Mouse (Mus musculus) midbrain, embryonic 12.5 days (tissue): ENCODE data around the gene Prr18. TPM values are rescaled to one million over a fixed set of nuclear protein-coding genes. Genes with fewer than 3 reads are reported as not detected.

ENCODE experiments used
- polyA plus RNA-seq: library from polyadenylated mRNA; unstranded; fragments of >200 nt; fragmentation: Nextera tagmentation; extraction: Ambion mirVana; gene quantifications from 2 replicates; pipeline ENCODE4 v1.2.1, GENCODE M21; 2016

The Prr18 gene
- polyA plus RNA-seq, 1 experiment from 2014 or later = 4.1 TPM

Other genes with a start within 250 kb of the Prr18 start
- gene Gm49673, start 189.7 kb upstream of the Prr18 start, polyA plus RNA-seq = 0.26 TPM in 1 of 2 replicates, not detected in the other
- 12.9 and 14.9 TPM in 2 replicates for gene Rnaset2a, start 189.4 kb upstream of the Prr18 start, polyA plus RNA-seq
- 40.6 and 46.4 TPM in 2 replicates for gene Fgfr1op, start 172.0 kb upstream of the Prr18 start, polyA plus RNA-seq
- gene Ccr6, start 101.4 kb upstream of the Prr18 start, polyA plus RNA-seq = not detected in 2 replicates
- 116 TPM in 2 replicates for gene Mpc1, start 54.6 kb upstream of the Prr18 start, polyA plus RNA-seq
- 104 TPM in 2 replicates for gene Sft2d1, start 26.4 kb upstream of the Prr18 start, polyA plus RNA-seq
- gene T2, start 18.5 kb downstream of the Prr18 start, polyA plus RNA-seq = 0.71 TPM in 1 of 2 replicates, not detected in the other
- gene T, start 97.0 kb downstream of the Prr18 start, polyA plus RNA-seq = 0.54 and 0.64 TPM in 2 replicates
- 9.9 and 11.5 TPM in 2 replicates for gene Pde10a, start 187.9 kb downstream of the Prr18 start, polyA plus RNA-seq
- not detected in 2 replicates for gene Gm17087, start 229.5 kb downstream of the Prr18 start, polyA plus RNA-seq